Mouse (Mus musculus): ENCODE data around the gene Fastkd1.
"Not testable (repeated sequence)": the region's sequence is repeated elsewhere in the genome, so short reads cannot be mapped to it uniquely, and the experiment has no call there.

GRCm38 (mm10) chr2:69637989-69638388 lies 75.3 kb downstream of the Fastkd1 start:
- TF ChIP-seq CTCF, EP300 (IDR thresholded peaks at IDR 0.05; ENCODE audit: low read depth): not testable (repeated sequence)

All from heart, postnatal 0 days (tissue).